Mouse (Mus musculus): ENCODE measurements around the gene Acsl5.

- TF ChIP-seq CTCF (IDR thresholded peaks at IDR 0.05; ENCODE audit: extremely low read depth, insufficient read length, insufficient replicate concordance, low read depth, low read length) = no peak
- no peak for TF ChIP-seq POLR2A (IDR thresholded peaks at IDR 0.05; ENCODE audit: low read depth, low read length)
Measured at GRCm38 (mm10) chr19:55284093-55284492, 32.4 kb downstream of the Acsl5 start.
